Comparison of ENCODE assay signal across 8 mouse cellular contexts in the genomic region with DNA sequence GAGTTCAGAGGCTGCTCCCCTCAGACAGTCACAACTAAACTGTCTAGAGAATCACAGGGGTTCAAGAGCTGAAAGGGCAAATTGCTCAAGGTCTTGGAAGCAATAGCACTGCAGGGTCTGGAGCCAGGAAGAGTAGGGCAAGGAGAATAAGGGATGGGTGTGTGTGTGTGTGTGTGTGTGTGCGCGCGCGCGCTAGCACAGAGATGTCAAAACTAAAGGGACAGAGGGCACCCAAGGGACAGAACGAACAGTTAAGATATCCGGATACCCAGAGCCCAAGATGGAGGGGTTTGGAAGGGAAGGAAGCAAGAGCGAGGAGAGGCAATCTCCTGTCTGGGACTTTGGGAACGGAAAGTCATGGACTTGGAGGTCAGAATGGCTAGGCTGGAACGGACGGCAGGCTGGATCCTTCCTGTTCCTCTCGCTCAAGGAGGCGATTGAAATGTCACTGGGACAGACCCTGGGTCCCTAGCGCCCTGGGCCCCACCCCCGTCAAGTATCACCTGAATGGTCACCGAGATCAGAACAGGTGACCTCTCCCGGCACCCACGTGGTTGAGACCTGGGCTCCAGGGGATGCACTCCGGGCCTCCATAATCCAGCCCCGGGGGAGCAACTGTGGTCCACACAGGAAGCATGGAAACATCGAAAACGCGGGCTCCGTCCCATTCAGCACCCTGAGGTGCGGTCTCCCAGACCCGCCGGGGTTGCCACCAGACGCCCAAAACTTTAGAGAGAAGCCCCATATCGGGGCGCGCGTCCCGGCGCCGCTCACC. TPM values are rescaled to one million over a fixed set of nuclear protein-coding genes. Genes with fewer than 3 reads are reported as not detected.
DNase-seq lines count a peak whose midpoint lies in the region; ATAC-seq and TF ChIP-seq lines count a peak whose summit lies in the region.

No protein-coding gene starts in this region.

- H3K9me3 ChIP-seq in ES-E14 (ENCODE audit: control insufficient read depth, insufficient read depth, low read depth, low read length) = no peaks in the 10 kb centered on the region
- H3K9me3 ChIP-seq in forebrain, embryonic 12.5 days = no peaks in the 10 kb centered on the region
- H3K9me3 ChIP-seq in limb, embryonic 15.5 days = no peaks in the 10 kb centered on the region
- no peaks in the 10 kb centered on the region for H3K9me3 ChIP-seq in neural tube, embryonic 12.5 days

- peak; percentile 18 for DNase-seq in kidney, adult 2 months
- DNase-seq in kidney, adult 18-20 months = no peak
- DNase-seq in ES-E14 (ENCODE audit: low read depth, low spot score) = peak; percentile 31
- DNase-seq in ovary, postnatal 14 days (ENCODE audit: low spot score) = no peak
- no peak for DNase-seq in frontal cortex, postnatal 36 days (ENCODE audit: low spot score in 2 of 2)

- no peak overlapping the region for H3K27ac ChIP-seq in kidney, adult 2 months (ENCODE audit: insufficient read depth, low read depth, low read length)
- peak overlapping the region; percentile 76 for H3K27ac ChIP-seq in ES-E14 (ENCODE audit: insufficient read depth, low read depth, low read length, poor library complexity, severe bottlenecking)
- peak overlapping the region; percentile 60; the same call in 1 of the 2 replicates for H3K27ac ChIP-seq in forebrain, embryonic 12.5 days
- peak overlapping the region; percentile 67; the same call in 1 of the 2 replicates for H3K27ac ChIP-seq in limb, embryonic 15.5 days
- 0 out of 2 replicates have a peak overlapping the region, but pooled peaks have one; percentile 5 for H3K27ac ChIP-seq in neural tube, embryonic 12.5 days

- H3K36me3 ChIP-seq in kidney, adult 2 months (ENCODE audit: control insufficient read depth, insufficient read depth, low read length) = 0 out of 2 replicates have a peak, but pooled peaks cover 2% of the 10 kb centered on the region
- peaks cover 52% of the 10 kb centered on the region for H3K36me3 ChIP-seq in ES-E14 (ENCODE audit: control insufficient read depth, insufficient read depth, low read length, poor library complexity, severe bottlenecking)
- H3K36me3 ChIP-seq in forebrain, embryonic 12.5 days (replicated peaks) = peaks cover 63% of the 10 kb centered on the region
- peaks cover 64% of the 10 kb centered on the region for H3K36me3 ChIP-seq in limb, embryonic 15.5 days
- peaks cover 65% of the 10 kb centered on the region for H3K36me3 ChIP-seq in neural tube, embryonic 12.5 days

- H3K9ac ChIP-seq in ES-E14 (ENCODE audit: insufficient read depth, low read depth, low read length, poor library complexity, severe bottlenecking) = peak overlapping the region; percentile 97
- peak overlapping the region; percentile 94 for H3K9ac ChIP-seq in forebrain, embryonic 12.5 days
- H3K9ac ChIP-seq in limb, embryonic 15.5 days = peak overlapping the region; percentile 91
- H3K9ac ChIP-seq in neural tube, embryonic 12.5 days = peak overlapping the region; percentile 82

- TF ChIP-seq POLR2A in kidney, adult 2 months (IDR thresholded peaks at IDR 0.05; ENCODE audit: low read depth, low read length) = no peak

- peaks cover 4% of the 10 kb centered on the region; the same call in 1 of the 2 replicates for H3K4me1 ChIP-seq in kidney, adult 2 months (ENCODE audit: control insufficient read depth, insufficient read depth, low read length)
- H3K4me1 ChIP-seq in ES-E14 (ENCODE audit: control insufficient read depth in 2 of 2, insufficient read depth in 2 of 2, low read length in 2 of 2, poor library complexity in 1 of 2) = peaks cover 2 to 4% of the 10 kb centered on the region in 2 experiments
- H3K4me1 ChIP-seq in forebrain, embryonic 12.5 days = peaks cover 36% of the 10 kb centered on the region
- H3K4me1 ChIP-seq in limb, embryonic 15.5 days = peaks cover 19% of the 10 kb centered on the region
- peaks cover 22% of the 10 kb centered on the region for H3K4me1 ChIP-seq in neural tube, embryonic 12.5 days

- peak; percentile 45 for ATAC-seq in forebrain, embryonic 12.5 days (ENCODE audit: low FRiP score)
- peak; percentile 26; the same call in 1 of the 2 replicates for ATAC-seq in limb, embryonic 15.5 days (ENCODE audit: insufficient number of reproducible peaks, low FRiP score, low TSS enrichment, low read depth)
- ATAC-seq in neural tube, embryonic 12.5 days (ENCODE audit: low FRiP score, low read depth) = peak; percentile 59

- 4% methylated on average over 35 of the region's 35 CpGs for WGBS in kidney, adult 2 months
- WGBS in forebrain, embryonic 12.5 days = 7% methylated on average over 33 of the region's 35 CpGs
- 6% methylated on average over 35 of the region's 35 CpGs for WGBS in limb, embryonic 15.5 days
- 6% methylated on average over 35 of the region's 35 CpGs for WGBS in neural tube, embryonic 12.5 days

- peak overlapping the region; percentile 89 for H3K4me2 ChIP-seq in forebrain, embryonic 12.5 days
- H3K4me2 ChIP-seq in limb, embryonic 15.5 days = peak overlapping the region; percentile 78
- H3K4me2 ChIP-seq in neural tube, embryonic 12.5 days (replicated peaks) = peak overlapping the region; percentile 95

- no peaks in the 10 kb centered on the region for H3K27me3 ChIP-seq in kidney, adult 2 months (replicated peaks; ENCODE audit: control insufficient read depth, insufficient read depth, low read length)
- no peaks in the 10 kb centered on the region for H3K27me3 ChIP-seq in forebrain, embryonic 12.5 days
- no peaks in the 10 kb centered on the region for H3K27me3 ChIP-seq in limb, embryonic 15.5 days
- no peaks in the 10 kb centered on the region for H3K27me3 ChIP-seq in neural tube, embryonic 12.5 days (replicated peaks)

- in situ Hi-C loops in ES-E14 (cut with MboI; ENCODE audit: low sequenced_read_pairs in 2 of 2, unreplicated experiment in 2 of 2) = no loop called here

- peak overlapping the region; percentile 73 for H3K4me3 ChIP-seq in kidney, adult 2 months (ENCODE audit: insufficient read depth, low read depth, low read length)
- H3K4me3 ChIP-seq in ES-E14 (ENCODE audit: insufficient read depth in 1 of 2, low read depth in 1 of 2, low read length in 2 of 2, poor library complexity in 1 of 2, severe bottlenecking in 1 of 2) = peak overlapping the region; percentile 97 to 100
- peak overlapping the region; percentile 93 for H3K4me3 ChIP-seq in forebrain, embryonic 12.5 days (replicated peaks)
- peak overlapping the region; percentile 84 for H3K4me3 ChIP-seq in limb, embryonic 15.5 days
- peak overlapping the region; percentile 76 for H3K4me3 ChIP-seq in neural tube, embryonic 12.5 days

- no peak for TF ChIP-seq CTCF in kidney, adult 2 months (conservative IDR thresholded peaks at IDR 0.05; ENCODE audit: insufficient read depth, insufficient read length, low read depth, low read length)

TF ChIP-seq in ES-E14, 5 proteins besides CTCF, POLR2A, EP300 and RAD21:
- TF ChIP-seq ZNF384 (IDR thresholded peaks at IDR 0.05; ENCODE audit: low read depth, low read length) = no peak
- no peak for TF ChIP-seq CHD2 (IDR thresholded peaks at IDR 0.05; ENCODE audit: low read depth, low read length)
- no peak for TF ChIP-seq MAFK (IDR thresholded peaks at IDR 0.05; ENCODE audit: insufficient read depth, low read depth, low read length)
- no peak for TF ChIP-seq HCFC1 (IDR thresholded peaks at IDR 0.05; ENCODE audit: borderline replicate concordance, insufficient read depth, low read length)
- no peak for TF ChIP-seq ZC3H11A (IDR thresholded peaks at IDR 0.05; ENCODE audit: borderline replicate concordance, low read depth, low read length)

RNA-seq across cellular contexts. Expression of a gene that starts 0.5 kb away (rescaled TPM):
- 99.0 and 102 TPM in 2 replicates for polyA plus RNA-seq in kidney, adult 2 months (2012; rRNA removed)
- 124 and 159 TPM in 2 replicates for total RNA-seq in ES-E14 (2012; rRNA removed)
- polyA plus RNA-seq in forebrain, embryonic 12.5 days (2016; fragmentation: Nextera tagmentation; extraction: Ambion mirVana) = 189 and 196 TPM in 2 replicates
- polyA plus RNA-seq in limb, embryonic 15.5 days (2015; fragmentation: Nextera tagmentation; extraction: Ambion mirVana) = 115 and 126 TPM in 2 replicates
- 174 and 180 TPM in 2 replicates for polyA plus RNA-seq in neural tube, embryonic 12.5 days (2016; fragmentation: Nextera tagmentation; extraction: Ambion mirVana)

RNA-seq across cellular contexts. Expression of a gene that starts 9.3 kb away (rescaled TPM):
- not detected in 2 replicates for polyA plus RNA-seq in kidney, adult 2 months (2012; rRNA removed)
- total RNA-seq in ES-E14 (2012; rRNA removed) = 4.1 and 17.4 TPM in 2 replicates
- polyA plus RNA-seq in forebrain, embryonic 12.5 days (2016; fragmentation: Nextera tagmentation; extraction: Ambion mirVana) = 42.9 and 43.5 TPM in 2 replicates
- polyA plus RNA-seq in limb, embryonic 15.5 days (2015; fragmentation: Nextera tagmentation; extraction: Ambion mirVana) = 0.35 and 0.53 TPM in 2 replicates
- 80.4 and 82.2 TPM in 2 replicates for polyA plus RNA-seq in neural tube, embryonic 12.5 days (2016; fragmentation: Nextera tagmentation; extraction: Ambion mirVana)

RNA-seq across cellular contexts. Expression of a gene that starts 20.4 kb away (rescaled TPM):
- polyA plus RNA-seq in kidney, adult 2 months (2012; rRNA removed) = 0.14 TPM in 1 of 2 replicates, not detected in the other
- total RNA-seq in ES-E14 (2012; rRNA removed) = 0.16 and 0.58 TPM in 2 replicates
- 0.41 and 0.94 TPM in 2 replicates for polyA plus RNA-seq in forebrain, embryonic 12.5 days (2016; fragmentation: Nextera tagmentation; extraction: Ambion mirVana)
- polyA plus RNA-seq in limb, embryonic 15.5 days (2015; fragmentation: Nextera tagmentation; extraction: Ambion mirVana) = 1.0 TPM in 1 of 2 replicates, not detected in the other
- 0.68 and 1.1 TPM in 2 replicates for polyA plus RNA-seq in neural tube, embryonic 12.5 days (2016; fragmentation: Nextera tagmentation; extraction: Ambion mirVana)

RNA-seq across cellular contexts. Expression of a gene that starts 27.2 kb away (rescaled TPM):
- polyA plus RNA-seq in kidney, adult 2 months (2012; rRNA removed) = 86.8 and 88.6 TPM in 2 replicates
- total RNA-seq in ES-E14 (2012; rRNA removed) = 83.7 and 87.8 TPM in 2 replicates
- 106 and 117 TPM in 2 replicates for polyA plus RNA-seq in forebrain, embryonic 12.5 days (2016; fragmentation: Nextera tagmentation; extraction: Ambion mirVana)
- 95.3 and 98.0 TPM in 2 replicates for polyA plus RNA-seq in limb, embryonic 15.5 days (2015; fragmentation: Nextera tagmentation; extraction: Ambion mirVana)
- 98.5 and 110 TPM in 2 replicates for polyA plus RNA-seq in neural tube, embryonic 12.5 days (2016; fragmentation: Nextera tagmentation; extraction: Ambion mirVana)

RNA-seq across cellular contexts. Expression of a gene that starts 33.8 kb away (rescaled TPM):
- polyA plus RNA-seq in kidney, adult 2 months (2012; rRNA removed) = 7.7 and 10.2 TPM in 2 replicates
- total RNA-seq in ES-E14 (2012; rRNA removed) = 4.3 and 4.6 TPM in 2 replicates
- polyA plus RNA-seq in forebrain, embryonic 12.5 days (2016; fragmentation: Nextera tagmentation; extraction: Ambion mirVana) = 24.1 and 27.8 TPM in 2 replicates
- 12.6 and 12.8 TPM in 2 replicates for polyA plus RNA-seq in limb, embryonic 15.5 days (2015; fragmentation: Nextera tagmentation; extraction: Ambion mirVana)
- polyA plus RNA-seq in neural tube, embryonic 12.5 days (2016; fragmentation: Nextera tagmentation; extraction: Ambion mirVana) = 29.8 and 30.7 TPM in 2 replicates

Comparison
In these comparisons a context has a peak if more than half of its experiments do, and no peak if none do; other contexts are left out.
1. DNase-seq: peak in kidney, adult 2 months (single experiment) and ES-E14 (single experiment); none in kidney, adult 18-20 months (single experiment), ovary, postnatal 14 days (single experiment) and frontal cortex, postnatal 36 days (0 of 2).
2. RNA of a gene that starts 9.3 kb away (polyA plus RNA-seq): 80.4 to 82.2 TPM in neural tube, embryonic 12.5 days and 42.9 to 43.5 TPM in forebrain, embryonic 12.5 days; 0.35 to 0.53 TPM in limb, embryonic 15.5 days and not detected in kidney, adult 2 months; every median in the first group is over 10 times any median in the second.
3. Peak in every context shown above with its lines, with median percentiles within 50 percentile points of each other: H3K4me3 ChIP-seq, H3K9ac ChIP-seq, ATAC-seq and H3K4me2 ChIP-seq.